Mouse (Mus musculus): ENCODE measurements around the gene Ikbke. TPM values are rescaled to one million over a fixed set of nuclear protein-coding genes. Genes with fewer than 3 reads are reported as not detected.
"Not testable (repeated sequence)": the region's sequence is repeated elsewhere in the genome, so short reads cannot be mapped to it uniquely, and the experiment has no call there.

The Ikbke gene
- total RNA-seq (2022): 1 to 10 TPM in 3 of 4 experiments, under 1 TPM in 1; 0.95 to 1.4 (median 1.1) TPM

DNA sequence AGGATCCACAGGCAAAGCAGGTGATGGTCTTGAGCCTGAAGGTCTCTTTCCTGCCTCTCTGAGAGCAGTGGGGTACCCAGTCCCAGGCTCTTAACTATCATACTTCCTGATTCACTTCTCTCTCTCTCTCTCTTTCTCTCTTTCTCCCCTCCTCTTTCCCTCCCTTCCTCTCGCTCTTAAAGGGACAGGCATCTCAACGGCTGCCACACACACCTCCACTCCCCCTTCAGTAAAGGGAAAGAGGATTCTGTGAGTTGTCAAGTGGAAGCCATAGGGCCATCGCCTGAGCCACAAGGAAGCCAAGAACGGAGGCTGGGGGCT, at the start of gene Ikbke:
Gene Ikbke, minus strand, starts transcription at position 151 of the 321 bp plus-strand sequence.
- no peak for DNase-seq (ENCODE audit: low spot score)

GRCm38 (mm10) chr1:131329093-131329492, 49.7 kb upstream of the Ikbke start:
- not testable (repeated sequence) for DNase-seq (ENCODE audit: low spot score)

DNA sequence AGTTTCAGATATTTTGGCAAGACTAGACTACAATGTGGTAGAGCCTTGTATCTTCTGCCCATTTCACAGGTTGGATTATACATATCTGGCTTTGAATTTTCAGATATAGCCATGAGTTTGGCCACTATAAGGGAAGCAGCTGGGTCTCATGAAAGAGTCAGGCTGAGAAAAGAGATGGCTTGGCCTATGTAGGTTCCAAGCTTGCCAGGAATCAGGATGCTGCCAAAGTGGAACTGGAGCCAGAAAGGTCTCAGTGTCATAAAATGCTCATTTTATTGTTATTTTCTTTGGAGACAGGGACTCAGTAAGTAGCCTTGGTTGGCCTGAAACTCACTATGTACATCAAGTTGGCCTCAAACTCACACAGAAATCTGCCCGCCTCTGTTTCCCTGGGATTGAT, 47.8 kb upstream of the Ikbke start:
- DNase-seq (ENCODE audit: low spot score): no peak

DNA sequence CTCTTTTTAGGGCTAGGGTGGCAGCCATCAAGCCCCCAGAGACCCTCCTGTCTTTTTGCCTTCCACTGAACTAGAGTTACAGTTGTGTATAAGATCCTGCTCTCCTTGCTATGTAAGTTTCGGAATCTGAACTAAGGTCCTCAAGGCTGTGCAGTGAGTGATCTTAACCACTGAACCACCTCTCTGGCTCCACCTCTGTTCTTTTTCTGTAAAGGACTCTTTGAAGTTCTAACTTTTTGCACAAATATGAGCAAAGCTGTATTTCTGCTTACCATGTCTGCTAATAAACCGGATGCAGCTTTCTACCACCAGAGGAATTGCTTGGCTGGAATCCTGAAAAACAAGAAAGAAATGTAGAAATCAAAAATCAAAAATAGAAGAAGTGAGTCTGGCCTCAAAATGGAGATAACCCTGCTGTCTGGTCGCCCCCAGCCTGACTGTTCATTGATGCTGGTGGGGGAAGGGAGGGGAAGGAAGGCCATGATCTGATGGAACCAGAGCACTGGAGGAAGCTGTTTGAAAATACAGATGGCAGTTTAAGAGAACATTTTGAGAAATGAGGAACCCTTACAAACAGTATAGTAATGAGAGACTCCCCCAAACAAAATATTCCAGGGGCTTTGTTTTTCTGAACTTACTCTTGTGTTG, 45.5 kb upstream of the Ikbke start:
- no peak for DNase-seq (ENCODE audit: low spot score)

DNA sequence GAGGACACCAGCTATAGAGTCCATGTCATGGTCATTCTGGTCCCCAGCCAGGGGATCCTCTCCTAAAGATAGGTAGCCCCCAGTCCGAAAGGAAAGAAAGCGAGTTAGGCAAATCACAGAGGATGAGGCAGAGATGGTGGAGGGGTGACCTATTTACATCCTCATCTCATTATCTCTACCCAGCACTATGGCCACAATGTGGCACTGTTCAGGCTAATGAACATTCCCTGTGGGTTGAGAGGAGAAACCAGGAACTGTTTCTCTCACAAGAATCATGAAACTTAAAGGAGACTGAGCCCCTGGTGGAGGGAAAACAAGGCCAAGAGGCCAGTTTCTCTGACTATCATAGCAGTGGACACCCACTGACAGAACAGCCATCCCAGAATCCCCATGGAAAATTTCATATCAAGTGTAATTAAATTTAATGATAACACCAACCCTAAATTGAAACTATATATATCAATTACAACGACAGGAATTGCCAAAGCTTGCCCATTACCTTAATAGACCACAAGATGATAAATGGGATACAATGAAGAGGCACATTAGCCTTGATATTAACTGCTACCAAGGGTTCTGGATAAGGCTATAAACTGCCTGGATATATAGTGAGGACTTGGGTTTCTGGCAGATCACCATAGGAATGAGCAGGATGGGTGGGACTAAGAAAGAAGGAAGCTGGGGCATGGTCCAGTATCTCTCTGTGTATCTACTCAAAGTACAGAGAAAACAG, 40.4 kb upstream of the Ikbke start:
- no peak for DNase-seq (ENCODE audit: low spot score)

DNA sequence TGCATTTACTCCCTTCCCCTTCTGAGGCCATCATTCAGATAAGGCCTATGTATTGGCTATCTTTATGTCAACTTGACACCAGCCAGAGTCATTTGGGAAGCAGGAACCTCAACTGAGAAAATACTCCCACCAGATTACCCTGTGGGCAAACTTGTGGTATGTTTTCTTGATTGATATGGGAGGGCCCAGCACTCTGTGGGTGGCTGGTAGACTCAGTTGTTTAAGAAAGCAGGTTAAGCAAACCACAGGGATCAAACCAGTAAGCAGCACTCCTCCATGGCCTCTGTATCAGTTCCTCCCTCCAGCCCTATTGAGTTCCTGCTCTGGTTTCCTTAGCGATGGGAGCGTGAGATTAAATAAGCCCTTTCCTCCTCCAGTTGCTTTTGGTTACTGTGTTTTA, 39.0 kb upstream of the Ikbke start:
- DNase-seq (ENCODE audit: low spot score): no peak

DNA sequence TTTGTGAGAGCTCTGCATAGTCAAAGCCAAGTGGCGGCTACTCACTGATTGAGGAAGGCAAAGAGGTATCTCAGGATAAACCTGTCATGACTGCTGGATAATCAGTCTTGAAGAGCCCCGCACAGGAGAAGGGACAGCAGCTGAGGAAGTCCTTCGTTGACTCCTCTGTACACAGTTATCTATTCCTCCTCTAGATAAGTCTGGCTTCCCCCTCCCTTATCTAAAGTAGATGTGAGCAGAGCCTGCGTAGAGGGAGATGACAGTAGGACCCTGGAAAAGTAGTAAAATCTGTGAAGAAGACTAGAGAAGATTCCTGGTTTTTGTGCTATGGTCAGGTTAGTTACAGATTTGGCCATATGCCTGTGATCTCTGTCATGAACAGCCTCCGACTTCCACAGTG, 38.2 kb upstream of the Ikbke start:
- DNase-seq (ENCODE audit: low spot score): no peak

DNA sequence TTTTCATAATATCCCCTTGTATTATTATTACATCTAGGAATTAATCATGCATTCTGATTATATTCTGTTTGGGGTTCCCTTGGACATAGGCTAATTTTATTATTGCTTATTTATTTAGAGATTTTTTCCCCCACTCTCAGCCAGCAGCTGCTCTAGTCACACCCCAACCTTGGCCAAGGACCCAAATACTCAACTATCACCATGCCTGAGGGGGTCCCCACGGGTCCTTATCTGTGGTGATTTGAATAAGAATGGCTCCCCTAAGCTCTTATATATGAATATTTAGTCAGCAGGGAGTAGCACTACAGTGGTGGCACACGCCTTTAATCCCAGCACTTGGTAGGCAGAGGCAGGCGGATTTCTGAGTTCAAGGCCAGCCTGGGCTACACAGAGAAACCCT, 31.9 kb upstream of the Ikbke start:
- no peak for DNase-seq (ENCODE audit: low spot score)

GRCm38 (mm10) chr1:131310237-131310818, 30.9 kb upstream of the Ikbke start:
- DNase-seq (ENCODE audit: low spot score): no peak

DNA sequence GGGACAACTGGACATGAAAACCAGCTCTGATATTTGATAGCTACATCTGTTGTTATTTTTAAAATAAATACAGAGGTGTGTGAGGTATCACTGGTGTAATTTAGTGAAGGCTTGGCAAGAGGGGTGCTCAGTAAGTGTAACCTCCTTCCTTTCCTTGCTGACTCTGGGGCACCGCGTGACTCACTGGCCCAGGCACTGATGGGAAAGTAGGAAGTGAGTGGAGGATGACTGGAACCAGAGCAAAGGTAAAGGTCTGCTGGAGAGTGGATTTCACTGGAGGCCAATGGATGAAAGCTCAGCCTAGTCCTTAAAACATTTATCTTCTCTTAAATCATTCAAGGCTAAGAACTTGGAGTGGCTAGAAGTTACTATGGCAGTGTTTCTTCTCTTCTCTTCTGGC, 21.3 kb upstream of the Ikbke start:
- no peak for DNase-seq (ENCODE audit: low spot score)

GRCm38 (mm10) chr1:131299788-131300187, 20.4 kb upstream of the Ikbke start:
- no peak for DNase-seq (ENCODE audit: low spot score)

- no peak for DNase-seq (ENCODE audit: low spot score)
Measured at GRCm38 (mm10) chr1:131299240-131299639, 19.8 kb upstream of the Ikbke start.

DNA sequence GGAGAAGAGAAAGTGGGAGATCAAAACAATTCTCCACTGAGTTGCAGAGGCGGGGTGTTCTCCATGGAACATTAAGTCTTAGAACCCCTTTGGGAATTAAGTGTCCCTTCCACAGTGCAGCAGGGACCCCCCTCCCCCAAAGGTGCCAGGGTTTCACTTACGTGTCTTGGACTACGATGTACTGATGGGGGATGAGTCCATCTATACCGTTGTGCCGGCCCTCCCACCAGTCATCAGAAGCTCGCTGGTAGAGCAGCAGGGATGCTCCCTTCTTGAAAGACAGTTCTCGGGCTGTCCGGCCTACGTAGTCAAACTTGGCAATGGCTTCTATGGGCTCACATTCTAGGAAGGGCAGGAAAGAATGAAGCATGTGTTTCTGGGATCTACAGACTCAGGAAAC, 18.8 kb upstream of the Ikbke start:
- no peak for DNase-seq (ENCODE audit: low spot score)

DNA sequence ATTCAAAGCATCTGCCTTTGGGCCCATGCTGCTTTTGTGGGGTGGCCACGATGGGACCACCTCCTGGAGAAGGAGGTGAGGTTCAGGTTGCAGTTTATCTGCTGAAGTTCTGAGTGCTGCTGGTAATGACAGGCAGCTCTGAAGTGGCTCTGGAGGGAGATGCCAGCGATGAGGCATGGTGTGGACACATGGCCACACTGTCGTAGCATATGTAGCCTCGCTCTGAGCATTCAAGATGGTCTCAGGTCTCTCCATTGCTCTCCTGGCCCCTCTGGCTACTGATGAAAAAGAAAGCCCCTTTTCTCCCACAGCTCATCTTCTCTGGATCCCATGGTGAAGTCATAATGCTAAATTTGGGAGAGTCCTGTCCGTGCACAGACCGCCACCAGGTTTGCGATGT, 17.3 kb upstream of the Ikbke start:
- DNase-seq (ENCODE audit: low spot score): no peak

DNA sequence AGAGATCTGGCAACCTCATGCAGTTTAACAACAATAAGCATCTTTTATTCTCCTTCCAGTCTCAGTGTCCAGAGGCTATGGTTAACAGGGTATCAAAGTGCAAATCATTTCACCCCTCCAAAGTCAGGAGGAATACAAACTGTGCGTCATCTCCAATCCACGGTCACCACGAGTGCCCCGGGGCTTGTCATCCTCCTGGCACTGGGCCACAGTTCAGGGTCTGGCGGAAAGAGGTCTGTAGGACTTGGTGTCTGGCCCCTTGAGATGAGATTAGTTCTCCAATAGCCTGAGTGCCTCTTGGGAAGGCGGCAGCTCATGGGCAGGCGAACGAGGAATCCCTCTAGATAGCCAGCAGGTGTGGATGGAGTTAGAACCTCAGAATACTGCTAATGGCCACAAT, 15.8 kb upstream of the Ikbke start:
- no peak for DNase-seq (ENCODE audit: low spot score)

DNA sequence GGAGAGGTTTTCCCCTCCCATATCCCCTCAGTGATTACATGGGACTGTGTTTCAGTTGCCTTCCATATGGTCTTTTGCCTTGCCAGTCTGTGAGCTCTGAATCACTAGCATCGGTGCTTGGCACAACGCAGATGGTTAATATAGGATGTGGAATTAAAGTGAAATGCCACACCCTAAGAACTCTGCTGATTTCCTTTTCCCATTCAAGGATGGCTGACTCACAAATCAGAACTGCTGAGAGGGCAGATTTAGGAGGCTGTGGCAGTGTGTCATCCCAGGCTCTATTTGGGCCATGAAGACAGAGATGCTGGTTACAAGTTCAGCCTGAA, 14.5 kb upstream of the Ikbke start:
- DNase-seq (ENCODE audit: low spot score): no peak

GRCm38 (mm10) chr1:131293221-131293921, 14.0 kb upstream of the Ikbke start:
- DNase-seq (ENCODE audit: low spot score): no peak

- peak; percentile 57 for DNase-seq (ENCODE audit: low spot score)
Measured at GRCm38 (mm10) chr1:131290648-131291047, 11.2 kb upstream of the Ikbke start.

DNA sequence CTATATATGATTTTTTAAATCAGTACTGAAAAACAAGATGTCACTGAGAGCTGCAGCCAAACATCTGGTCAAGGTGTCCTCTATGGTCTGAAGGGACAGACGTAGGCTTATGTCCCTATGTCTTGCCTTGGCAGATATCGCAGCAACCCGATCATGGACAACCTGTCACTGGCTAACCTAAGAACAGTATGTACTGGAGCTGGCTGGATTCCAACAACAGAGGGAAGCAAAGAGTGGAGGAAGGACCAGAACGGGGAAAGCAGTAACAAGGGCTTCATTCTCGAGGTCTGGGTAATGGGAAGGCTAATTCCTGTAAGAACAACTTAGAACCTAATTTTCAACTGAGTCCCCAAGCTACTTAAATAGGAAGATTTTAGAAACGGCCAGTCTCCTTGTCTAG, 9.5 kb upstream of the Ikbke start:
- no peak for DNase-seq (ENCODE audit: low spot score)

- no peak for DNase-seq (ENCODE audit: low spot score)
Measured at GRCm38 (mm10) chr1:131287267-131287666, 7.9 kb upstream of the Ikbke start.

- no peak for DNase-seq (ENCODE audit: low spot score)
Measured at GRCm38 (mm10) chr1:131286803-131287202, 7.4 kb upstream of the Ikbke start.

DNA sequence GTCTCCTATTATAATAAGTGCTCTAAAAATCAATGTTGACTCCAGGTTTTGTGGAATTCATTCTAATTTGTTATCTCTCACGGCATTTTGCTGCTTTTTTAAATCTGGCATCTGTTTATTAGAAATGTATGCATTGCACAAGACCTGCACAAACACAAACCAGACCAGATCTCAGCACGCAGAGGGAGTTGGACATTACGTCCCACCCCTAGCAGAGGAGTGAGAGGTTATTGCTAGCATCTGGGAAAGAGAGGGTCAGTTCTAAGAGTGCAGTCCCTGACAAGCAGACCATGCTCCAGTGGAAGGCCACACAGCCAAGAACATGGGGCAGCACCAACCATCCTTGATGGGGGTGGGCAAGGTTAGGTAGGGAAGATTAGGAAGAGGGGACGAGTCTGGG, 5.2 kb upstream of the Ikbke start:
- no peak for DNase-seq (ENCODE audit: low spot score)

GRCm38 (mm10) chr1:131284167-131284566, 4.8 kb upstream of the Ikbke start:
- no peak for DNase-seq (ENCODE audit: low spot score)

Data from heart, adult 8-10 months (tissue).